Mouse (Mus musculus) 3134 (cell line): ENCODE results near the gene Dnase2a.
A peak's percentile ranks its signal among the peaks of the same experiment; 100 is the strongest.
"Not testable (repeated sequence)": the region's sequence is repeated elsewhere in the genome, so short reads cannot be mapped to it uniquely, and the experiment has no call there.

Source experiments
- DNase-seq: peaks from one replicate; pipeline ENCODE4 v3.0.0-alpha.2; 2011; ENCODE audit warnings: low spot score; ENCODE audit not compliant: insufficient read length; ENCODE audit errors: extremely low read depth

Dnase2a gene

DNA sequence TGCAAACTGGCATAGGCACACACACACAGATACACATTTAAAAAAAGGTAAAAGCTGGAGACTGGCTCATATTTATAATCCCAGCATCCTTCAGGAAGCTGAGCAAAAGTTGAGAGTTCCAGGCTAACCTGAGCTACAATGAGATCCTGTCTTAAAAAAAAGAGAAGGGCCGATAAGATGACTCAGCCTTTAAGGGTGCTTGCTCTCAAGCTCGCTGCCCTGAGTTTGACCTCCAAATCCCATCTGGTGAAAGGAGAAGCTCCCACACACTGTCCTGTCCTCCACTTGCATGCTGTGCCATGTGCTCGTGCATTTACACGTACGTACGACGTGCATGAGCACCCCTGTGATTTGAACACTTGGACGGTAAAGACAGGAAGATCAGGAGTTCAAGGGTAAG is 867 bp upstream of the Dnase2a start:
- no peak for DNase-seq

DNA sequence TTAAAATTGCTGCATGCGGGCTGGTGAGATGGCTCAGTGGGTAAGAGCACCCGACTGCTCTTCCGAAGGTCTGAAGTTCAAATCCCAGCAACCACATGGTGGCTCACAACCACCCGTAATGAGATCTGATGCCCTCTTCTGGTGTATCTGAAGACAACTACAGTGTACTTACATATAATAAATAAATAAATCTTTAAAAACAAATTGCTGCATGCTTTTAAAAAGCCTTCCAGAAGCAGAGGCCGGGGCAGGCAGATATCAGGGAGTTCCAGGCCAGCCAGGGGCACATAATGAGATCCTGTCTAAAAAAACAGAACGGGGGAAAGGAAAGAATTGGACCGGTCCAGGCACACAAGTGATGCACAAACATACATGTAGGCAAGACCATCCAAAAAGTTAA is 381 bp upstream of the Dnase2a start:
- not testable (repeated sequence) for DNase-seq

DNA sequence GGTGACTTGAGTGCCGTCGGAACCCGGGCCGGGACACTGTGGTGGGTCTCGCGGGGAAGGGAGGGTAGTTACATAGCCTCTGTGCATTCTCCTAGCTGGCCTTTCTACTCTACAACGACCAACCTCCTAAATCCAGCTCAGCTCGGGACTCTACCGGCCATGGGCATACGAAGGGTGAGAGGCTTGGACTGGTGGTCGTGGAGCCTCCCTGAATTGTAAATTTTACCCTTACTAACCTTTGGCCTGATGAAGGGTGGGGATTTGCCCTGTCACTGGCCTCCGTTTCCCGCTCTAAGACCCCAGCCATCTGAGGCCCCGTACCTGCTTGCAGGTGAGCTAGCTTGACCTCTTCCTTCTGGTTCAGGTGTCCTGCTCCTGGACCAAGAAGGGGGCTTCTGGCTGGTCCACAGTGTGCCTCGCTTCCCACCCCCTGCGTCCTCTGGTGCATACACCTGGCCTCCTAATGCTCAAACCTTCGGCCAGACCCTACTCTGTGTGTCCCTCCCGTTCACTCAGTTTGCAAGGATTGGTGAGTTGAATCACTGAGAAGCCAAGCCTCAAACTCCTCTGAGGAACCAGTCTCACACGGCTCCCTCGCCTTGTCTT is 905 bp downstream of the Dnase2a start:
- DNase-seq, result no peak

DNA sequence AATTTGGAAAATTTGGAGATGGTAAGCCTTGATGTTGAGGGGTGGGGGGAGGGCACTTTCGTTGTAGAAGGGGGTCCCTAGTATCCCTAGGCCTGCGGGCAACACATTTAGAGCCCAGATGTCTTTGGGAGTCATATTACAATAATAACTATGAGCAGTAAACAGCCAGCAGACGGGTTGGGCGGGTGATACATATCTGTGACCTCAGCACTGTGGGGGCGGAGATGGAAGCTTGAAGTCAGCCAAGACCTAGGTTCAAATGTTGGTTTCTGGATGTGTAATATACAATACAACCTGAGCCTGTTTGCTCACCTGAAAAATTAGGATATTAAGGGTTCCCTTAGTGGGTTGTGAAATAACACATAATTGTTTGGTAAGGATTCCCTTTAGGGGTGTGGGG is 1.6 kb downstream of the Dnase2a start:
- no peak for DNase-seq

DNA sequence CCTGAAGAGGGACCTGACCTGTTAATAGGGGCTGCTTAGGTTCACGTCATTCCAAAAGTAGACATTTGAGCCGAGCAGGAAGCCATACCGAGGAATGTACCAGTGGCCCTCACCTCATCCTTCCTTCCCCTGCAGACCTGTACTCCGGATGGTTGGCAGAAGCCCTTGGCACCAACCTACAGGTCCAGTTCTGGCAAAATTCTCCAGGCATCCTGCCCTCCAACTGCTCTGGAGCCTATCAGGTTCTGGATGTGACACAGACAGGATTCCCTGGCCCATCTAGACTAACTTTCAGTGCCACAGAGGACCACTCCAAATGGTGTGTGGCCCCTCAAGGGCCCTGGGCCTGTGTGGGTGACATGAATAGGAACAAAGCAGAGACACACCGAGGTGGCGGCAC is 2.2 kb downstream of the Dnase2a start:
- no peak for DNase-seq

DNA sequence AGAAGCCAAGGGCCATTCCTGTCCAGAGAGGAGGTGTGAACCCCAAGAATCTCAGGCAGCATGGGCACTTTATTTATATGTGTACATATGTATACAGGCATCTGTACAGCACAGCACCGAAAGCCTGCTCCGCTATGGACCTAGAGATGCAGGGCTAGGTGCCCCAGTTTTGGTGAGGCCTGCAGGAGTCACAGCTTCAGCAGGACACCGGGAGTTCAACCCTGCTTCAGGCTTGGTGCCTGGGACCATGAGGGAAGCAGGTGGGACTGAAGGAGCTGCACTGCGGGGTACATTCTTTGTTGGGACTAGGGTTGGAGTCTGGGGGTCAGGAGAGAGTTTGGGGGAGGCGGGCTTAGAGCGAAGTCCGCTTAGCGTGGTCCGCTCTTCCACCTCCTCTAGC is 3.5 kb downstream of the Dnase2a start:
- no peak for DNase-seq

DNA sequence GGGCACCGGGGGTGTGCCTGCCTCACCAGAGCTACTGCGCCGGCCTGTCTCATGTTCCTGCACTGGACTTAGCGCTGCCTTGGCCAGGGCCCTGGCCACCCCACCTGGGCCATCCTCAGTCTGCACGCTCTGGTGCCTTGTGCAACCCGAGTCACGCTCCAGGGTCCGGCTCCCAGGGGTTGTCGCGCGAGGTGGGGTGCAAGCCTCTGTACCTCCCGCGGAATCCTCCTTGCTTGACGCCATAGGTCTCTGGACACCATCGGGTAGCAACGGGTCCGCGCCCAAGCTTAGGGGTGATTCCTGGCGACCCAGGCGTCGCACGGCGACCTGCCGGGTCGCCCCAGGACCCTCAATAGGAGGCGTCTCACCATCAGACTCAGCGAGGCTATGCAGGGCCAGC is 4.0 kb downstream of the Dnase2a start:
- no peak for DNase-seq

DNA sequence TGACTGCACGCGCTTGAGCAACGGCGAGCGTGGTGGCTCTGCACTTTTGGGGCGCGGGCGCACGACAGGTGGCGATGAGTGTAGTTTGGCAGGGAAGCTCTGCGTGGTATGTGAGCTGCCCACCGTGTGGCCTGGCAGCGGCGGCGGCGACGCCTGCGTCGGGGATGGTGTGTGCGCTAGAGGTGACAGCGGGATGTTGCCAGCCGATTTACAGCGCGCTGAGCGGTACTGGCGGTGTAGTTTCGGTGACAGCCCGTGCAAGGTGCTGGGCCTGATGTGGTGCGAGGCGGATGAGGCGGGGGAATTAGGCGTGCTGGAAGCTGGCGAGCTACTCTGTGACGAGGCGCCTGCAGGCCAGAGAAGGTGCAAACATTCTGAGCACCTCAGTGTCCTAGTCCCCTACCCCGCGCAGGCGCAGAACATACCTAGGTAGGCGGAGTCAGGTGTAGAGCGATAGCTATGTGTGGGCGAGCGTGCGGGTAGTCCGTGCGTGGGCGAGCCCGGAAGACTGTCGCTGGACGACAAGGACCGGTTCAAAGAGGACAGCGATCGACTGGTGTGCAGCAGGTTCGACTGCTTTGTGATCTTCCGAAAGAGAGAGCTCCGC is 4.6 kb downstream of the Dnase2a start:
- DNase-seq, result no peak

DNA sequence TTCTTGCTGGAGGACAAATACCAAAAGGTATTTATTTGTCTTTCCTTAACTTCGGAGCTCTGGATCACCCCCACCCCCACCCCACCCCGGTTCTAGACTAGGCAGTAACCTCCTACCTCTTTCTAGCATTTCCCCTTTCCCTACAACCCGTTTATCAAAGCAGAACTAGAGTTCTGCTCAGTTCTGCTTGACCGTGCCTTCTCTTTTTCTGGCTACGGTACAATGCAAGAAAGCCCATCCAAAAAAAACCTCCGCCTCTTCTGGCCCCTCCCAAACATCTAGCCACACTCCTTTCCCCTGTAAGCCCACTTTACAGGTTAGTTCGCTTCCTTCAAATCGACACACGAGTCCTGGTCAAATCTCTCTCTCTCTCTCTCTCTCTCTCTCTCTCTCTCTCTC is 5.1 kb downstream of the Dnase2a start:
- DNase-seq, result no peak

DNA sequence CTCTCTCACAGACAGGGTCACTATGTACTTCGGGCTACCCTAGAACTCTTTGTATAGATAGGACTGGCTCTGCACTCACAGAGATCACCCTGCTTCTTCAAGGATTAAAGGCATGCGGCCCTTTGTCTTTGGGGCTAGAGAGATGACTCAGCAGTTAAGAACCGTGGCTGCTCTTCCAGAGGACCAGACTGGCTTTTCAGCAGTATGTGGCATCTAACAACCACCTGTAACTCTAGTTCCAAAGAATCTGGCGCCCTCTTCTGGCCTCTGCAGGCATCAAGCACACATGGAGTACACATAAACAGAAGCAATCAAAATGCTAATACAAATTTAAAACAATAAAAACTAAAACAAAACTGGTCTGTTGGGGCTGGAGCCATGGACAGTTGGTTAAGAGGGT is 5.6 kb downstream of the Dnase2a start:
- no peak for DNase-seq

DNA sequence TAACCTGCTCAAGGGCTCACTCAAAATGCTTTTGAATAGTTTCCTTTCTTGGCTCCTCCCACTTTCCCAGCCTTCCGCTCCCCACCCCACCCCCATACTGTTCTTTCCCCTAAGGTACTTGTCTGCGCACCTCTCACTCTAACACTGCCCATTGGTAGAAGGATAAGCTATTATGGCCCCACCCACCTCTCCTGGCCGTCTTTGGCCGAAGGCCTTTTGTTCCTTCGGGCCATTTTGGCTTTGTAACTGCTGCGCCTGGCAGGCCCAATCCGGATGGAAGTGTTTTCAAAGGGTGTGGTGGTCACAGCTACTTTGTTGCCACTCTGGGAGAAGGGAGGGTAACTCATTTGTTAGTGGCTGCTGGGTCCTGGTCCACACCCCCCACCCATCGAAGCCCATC is 6.9 kb downstream of the Dnase2a start:
- DNase-seq, result no peak

DNA sequence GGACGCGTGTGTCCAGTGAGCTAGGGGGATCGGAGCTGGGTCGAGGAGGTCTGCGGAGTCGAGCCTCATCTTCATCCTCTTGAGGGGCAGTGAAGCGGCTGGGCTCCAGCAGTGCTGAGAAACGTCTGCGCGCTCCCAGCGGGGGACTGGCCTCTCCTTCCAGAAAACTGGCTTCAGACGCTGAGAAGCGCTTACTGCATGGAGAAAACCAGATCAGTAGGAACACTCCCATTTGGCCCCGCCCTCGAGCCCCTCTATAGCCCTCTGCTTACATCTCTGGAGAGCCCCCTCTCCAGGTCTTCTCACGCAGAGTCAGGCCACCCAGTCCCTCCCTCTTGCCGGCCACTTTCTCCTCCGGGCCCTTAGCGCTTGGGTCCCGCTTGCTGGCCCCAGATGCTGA is 9.4 kb downstream of the Dnase2a start:
- DNase-seq, result no peak

DNA sequence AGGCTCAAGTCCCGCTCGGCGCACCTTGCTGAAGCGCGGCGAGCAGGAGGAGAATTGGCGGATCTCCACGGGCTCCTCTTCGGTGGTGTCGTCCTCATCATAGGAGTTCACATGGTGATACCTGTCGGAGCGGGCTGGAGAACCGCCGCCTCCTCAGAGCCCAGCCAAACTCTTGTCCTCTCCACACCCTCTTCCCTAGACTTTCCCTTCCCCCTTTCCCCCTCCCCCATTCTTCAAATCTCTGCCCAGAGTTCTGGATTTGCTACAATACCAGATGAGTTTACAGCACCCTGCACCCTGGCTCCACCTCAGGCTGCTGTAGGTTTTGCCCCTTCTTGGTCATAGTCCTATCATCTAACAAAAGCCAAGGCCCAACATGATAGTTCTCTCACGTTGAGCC is 10.3 kb downstream of the Dnase2a start:
- DNase-seq, result no peak

DNA sequence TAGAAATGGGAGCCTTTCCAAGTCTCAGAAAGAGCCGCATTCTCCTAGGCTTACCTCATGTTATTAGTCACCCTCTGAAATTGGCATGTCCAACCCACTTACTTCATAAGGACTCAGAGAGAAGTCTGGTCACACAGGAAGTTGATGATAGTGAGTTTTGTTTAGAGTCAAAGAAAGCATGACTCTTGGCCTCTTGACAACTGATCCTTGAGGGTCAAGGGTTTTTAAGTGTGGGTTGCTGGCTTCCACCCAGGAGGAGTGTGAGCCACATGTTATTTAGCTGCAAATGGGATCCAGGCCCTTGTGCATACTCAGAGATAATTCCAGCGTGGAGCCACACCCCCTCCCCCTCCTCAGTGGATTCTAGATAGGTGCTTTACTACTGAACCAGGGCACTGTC is 13.2 kb downstream of the Dnase2a start:
- DNase-seq, result no peak

DNA sequence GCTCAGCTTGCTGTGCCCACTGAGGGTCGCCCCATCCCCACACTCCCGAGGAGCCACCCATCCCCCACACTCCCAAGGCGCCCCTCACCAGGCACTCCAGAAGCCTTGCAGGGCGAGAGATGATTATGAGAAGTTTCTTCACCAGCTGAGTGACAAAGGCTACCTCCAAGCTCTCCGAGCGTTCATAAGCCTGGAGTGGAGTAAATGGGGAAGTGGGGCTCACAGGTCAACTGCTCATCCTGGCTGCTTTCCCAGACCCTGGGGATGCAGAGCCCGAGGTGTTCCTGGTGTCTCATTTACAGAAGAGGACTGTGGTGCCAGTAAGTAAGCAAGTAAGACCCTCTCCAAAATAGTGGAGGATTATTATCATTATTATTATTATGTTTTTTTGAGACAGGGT is 17.2 kb downstream of the Dnase2a start:
- DNase-seq, result no peak

DNA sequence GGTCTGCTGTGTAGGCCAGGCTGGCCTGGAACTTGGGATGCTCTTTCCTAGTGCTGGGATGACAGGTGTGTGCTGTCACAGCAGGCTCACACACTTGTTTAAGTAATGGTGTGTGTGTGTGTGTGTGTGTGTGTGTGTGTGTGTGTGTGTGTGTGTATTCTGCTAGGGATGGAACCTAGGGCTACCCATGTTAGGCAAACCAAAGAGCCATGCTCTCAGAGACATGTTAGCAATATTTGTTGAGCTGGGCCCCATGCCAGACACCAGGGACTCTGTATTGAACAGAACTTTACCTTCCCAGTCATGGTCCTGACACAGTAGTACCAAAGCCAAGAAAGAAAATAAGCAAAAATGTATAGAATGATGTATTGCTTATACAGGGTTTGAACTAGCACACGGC is 19.2 kb downstream of the Dnase2a start:
- DNase-seq, result no peak

DNA sequence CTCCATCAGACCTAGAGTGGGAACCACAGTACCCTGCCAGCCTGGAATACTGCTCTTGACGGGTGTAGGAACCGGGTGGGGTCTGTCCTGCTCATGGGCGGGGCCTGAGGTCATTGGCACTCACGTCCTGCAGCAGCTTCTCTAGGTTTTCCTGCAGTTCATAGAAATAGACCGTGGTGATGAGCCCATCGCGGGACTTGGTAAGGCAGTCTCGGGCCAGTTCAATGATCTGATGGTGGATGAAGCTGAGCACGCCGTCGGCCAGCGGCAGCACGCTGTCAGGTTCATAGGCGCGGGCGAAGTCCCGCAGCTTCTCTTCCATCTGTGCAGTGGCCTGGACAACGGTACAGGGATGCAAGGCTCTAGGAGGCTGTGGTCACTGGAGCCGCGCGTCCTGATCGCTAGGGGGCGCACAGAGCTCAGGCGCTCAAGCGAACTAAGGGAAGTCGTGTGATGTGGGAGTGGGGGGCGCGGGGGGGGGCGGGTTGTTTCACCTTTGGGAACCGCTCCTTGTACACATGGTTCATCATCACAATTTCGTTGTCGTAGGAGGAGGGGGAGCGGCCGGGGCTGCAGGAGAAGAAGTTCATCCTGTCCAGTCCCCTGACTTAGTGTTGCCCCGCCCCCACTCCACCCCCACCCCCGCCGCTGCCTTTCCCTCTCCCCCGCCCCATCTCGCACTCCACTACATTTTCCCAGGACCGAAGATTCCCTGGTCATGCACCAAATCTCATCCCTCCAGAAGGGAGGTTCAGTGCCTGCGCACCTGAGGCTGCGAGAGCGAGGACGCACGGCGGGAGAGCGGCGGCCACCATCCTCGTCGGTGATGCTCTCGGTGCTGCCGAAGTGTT is 20.3 kb downstream of the Dnase2a start:
- DNase-seq, result peak; percentile 56

DNA sequence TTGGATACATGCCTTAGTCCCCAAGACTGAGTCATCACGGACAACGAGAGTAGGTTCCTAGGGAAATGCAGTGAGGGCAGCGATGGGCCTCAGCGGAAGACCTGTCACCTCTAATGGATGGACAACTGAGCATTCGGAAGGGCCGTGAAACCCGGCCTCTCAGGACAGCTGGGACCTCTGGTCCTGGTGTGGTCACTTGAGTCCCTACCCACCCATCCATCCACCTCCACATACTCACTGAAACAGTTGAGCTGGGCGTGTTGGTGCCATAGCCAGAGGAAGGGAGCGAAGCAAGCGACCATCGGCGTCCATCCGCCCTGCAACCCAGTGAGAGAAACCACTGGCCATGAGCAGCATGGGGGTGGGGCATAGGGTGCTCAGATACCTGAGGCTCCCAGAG is 22.2 kb downstream of the Dnase2a start:
- DNase-seq, result no peak

DNA sequence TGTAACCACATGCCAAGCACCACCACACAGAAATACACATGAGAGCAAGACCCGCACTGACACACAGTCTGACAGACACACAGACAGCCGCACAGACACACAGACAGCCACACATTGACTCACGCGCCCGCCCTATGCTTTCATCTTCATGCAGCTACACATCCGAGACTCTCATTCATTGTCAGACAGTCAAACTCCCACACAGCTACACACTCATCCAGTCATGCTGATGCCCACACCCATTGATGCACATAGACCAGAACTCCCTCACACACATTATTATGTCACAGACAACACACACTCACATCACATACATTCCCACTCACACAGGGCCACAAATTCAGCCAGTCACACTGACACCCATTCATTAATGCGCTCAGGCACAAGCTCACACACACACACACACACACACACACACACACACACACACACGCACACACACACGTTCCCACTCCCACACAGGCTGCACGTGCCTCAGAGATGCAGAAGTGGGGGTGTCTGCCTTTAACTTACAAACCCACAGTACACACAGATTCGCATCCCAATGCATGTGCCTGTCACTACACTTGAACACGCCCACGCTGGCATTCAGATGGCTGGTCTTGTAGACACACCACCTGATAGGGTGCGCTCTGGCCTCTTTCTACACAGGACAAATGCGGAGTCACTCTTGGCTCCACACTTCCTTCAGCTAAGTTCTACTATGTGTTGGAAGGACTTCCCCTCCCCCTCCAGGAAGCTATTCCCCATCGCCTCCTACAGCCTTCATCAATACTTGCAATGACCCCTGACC is 25.6 kb downstream of the Dnase2a start:
- no peak for DNase-seq

DNA sequence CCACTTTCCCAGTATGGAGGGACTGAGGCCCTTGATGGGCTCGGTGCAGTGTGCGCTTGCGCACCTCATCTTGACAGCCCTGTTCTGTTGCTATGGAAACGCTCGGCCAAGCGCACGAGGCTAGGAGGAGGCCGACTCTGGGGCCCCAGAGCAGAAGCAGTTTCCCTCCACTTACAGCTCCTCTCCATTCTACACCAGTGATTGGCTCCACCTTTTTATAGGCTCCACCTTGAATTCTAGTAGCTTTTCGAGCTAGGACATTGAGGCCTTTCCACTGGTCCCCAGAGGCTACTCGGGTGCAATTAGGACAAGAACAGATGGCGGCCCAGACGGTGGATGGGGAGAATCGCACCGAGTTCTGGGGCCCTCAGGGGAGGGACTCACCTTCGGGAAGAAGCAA is 26.5 kb downstream of the Dnase2a start:
- no peak for DNase-seq

DNA sequence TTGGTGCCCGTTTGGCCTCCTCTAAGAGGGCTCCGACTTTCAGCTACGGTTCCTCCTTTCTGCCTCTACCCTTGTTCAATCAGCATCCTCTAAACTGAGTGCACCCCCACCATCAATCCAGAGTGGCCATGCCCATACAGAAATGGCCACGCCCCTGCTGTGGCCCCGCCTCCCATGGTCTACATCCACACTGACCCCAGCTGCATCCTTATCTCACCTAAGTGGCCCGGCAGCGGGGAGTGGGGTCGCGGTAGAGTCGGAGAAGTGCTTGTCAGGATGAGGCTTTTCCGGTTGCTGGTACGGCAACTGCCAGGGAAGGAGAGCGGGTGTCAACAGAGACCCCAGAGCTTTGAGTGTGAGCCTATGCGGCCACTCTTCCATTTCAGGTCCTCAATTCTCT is 27.1 kb downstream of the Dnase2a start:
- no peak for DNase-seq
